Mouse (Mus musculus): ENCODE data around the gene Plpp3. TPM values are rescaled to one million over a fixed set of nuclear protein-coding genes. Genes with fewer than 3 reads are reported as not detected.

Plpp3 gene
- total and polyA plus RNA-seq, 3 experiments: not detected

DNA sequence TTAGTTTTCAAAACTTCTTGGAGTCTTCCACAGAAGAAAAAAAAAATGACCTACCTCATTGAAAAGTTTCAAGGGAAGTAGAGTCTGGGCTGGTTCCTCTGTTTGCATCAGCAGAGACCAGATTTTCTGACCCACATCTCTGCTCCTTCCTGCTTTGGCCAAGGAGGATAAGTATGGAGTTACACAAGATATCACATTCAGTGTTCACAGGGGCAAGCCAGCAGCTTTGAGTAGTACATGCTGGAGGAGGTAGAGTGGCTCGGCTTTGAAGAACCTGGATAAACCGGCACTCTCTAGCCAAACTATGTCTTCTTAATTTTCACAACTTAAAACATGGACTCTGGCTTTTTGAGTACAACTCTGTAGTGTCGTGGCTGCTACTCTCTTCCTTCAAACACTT is 3.9 kb upstream of the Plpp3 start:
- DNase-seq (ENCODE audit: low read depth, low spot score): no peak
- Histone ChIP-seq H3K4me3 (ENCODE audit: control insufficient read depth in 1 of 2, insufficient read depth in 1 of 2, low read depth in 2 of 2, low read length in 2 of 2) (no peak overlapping the region), H3K27ac (ENCODE audit: control insufficient read depth, low read depth, low read length) (no peak overlapping the region), H3K79me2 (ENCODE audit: control insufficient read depth, insufficient read depth, low read length, poor library complexity) (no peaks in the 10 kb centered on the region), H3K27me3 (ENCODE audit: control insufficient read depth in 1 of 2, insufficient read depth in 2 of 2, low read length in 2 of 2) (no peaks in the 10 kb centered on the region), H3K9me3 (replicated peaks; ENCODE audit: insufficient read depth, low read length) (no peaks in the 10 kb centered on the region), H3K4me1 (ENCODE audit: control insufficient read depth in 1 of 2, insufficient read depth in 2 of 2, low read length in 2 of 2) (no peaks in the 10 kb centered on the region), H3K9ac (ENCODE audit: control insufficient read depth, low read depth, low read length, poor library complexity, severe bottlenecking) (no peak overlapping the region), H3K36me3 (ENCODE audit: control insufficient read depth in 1 of 2, insufficient read depth in 2 of 2, low read length in 2 of 2) (no peaks in the 10 kb centered on the region)
- TF ChIP-seq TCF12 (IDR thresholded peaks at IDR 0.05; ENCODE audit: low read depth, low read length) (no peak), NRF1 (IDR thresholded peaks at IDR 0.05; ENCODE audit: insufficient read depth, low read depth, low read length, poor library complexity, severe bottlenecking) (no peak), MYB (IDR thresholded peaks at IDR 0.05; ENCODE audit: low read depth, low read length) (no peak), MXI1 (IDR thresholded peaks at IDR 0.05; ENCODE audit: low read depth, low read length) (no peak), MAX (IDR thresholded peaks at IDR 0.05; ENCODE audit: low read length) (no peak), HCFC1 (IDR thresholded peaks at IDR 0.05; ENCODE audit: low read depth, low read length) (no peak), CHD1 (IDR thresholded peaks at IDR 0.05; ENCODE audit: low read depth, low read length) (no peak)

DNA sequence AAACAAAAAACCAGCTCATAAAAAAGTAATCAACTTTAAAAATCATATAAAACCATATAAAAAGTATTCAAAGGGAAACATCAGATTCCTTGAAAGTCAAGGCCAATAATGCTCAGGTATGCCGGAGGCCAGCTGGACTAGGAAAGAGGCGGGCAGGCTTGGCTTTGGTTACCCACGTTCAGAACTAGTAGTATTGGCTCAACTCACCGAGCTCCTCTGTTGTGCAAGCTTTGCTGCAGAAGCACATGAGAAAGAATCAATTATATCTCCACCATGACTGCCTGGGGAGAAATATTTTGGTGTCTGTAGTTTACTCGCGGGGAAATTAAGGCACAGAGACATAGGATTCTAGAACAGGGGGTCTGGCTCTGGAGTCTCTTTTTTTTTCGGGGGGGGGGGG is 866 bp upstream of the Plpp3 start:
- H3K27ac ChIP-seq (ENCODE audit: control insufficient read depth, low read depth, low read length): no peak overlapping the region
- H3K36me3 ChIP-seq (ENCODE audit: control insufficient read depth in 1 of 2, insufficient read depth in 2 of 2, low read length in 2 of 2): no peaks in the 10 kb centered on the region
- H3K9me3 ChIP-seq (replicated peaks; ENCODE audit: insufficient read depth, low read length): no peaks in the 10 kb centered on the region
- TF ChIP-seq MAFK (IDR thresholded peaks at IDR 0.05; ENCODE audit: borderline replicate concordance, low read depth, low read length) (no peak), MXI1 (IDR thresholded peaks at IDR 0.05; ENCODE audit: low read depth, low read length) (no peak), TAL1 (IDR thresholded peaks at IDR 0.05; ENCODE audit: low read length) (no peak), MYB (IDR thresholded peaks at IDR 0.05; ENCODE audit: low read depth, low read length) (no peak), MEF2A (IDR thresholded peaks at IDR 0.05; ENCODE audit: extremely low read depth, insufficient replicate concordance, low read depth, low read length, poor library complexity, severe bottlenecking) (no peak), NELFE (IDR thresholded peaks at IDR 0.05; ENCODE audit: low read depth, low read length) (no peak), ZC3H11A (IDR thresholded peaks at IDR 0.05; ENCODE audit: low read depth, low read length) (no peak), EP300 (IDR thresholded peaks at IDR 0.05; ENCODE audit: low read depth in 1 of 2, low read length in 2 of 2) (no peak), MAX (IDR thresholded peaks at IDR 0.05; ENCODE audit: low read length) (no peak), CHD2 (IDR thresholded peaks at IDR 0.05; ENCODE audit: low read length) (no peak), USF2 (IDR thresholded peaks at IDR 0.05; ENCODE audit: borderline replicate concordance in 1 of 2, insufficient read depth in 1 of 2, low read depth in 1 of 2, low read length in 2 of 2) (no peak), ZNF384 (IDR thresholded peaks at IDR 0.05; ENCODE audit: low read depth, low read length) (no peak), MAZ (IDR thresholded peaks at IDR 0.05; ENCODE audit: low read depth, low read length) (no peak), POLR2A (IDR thresholded peaks at IDR 0.05; ENCODE audit: control insufficient read depth in 1 of 2, insufficient read depth in 1 of 2, low read depth in 1 of 2, low read length in 2 of 2, poor library complexity in 1 of 2) (no peak), GABPA (IDR thresholded peaks at IDR 0.05; ENCODE audit: low read depth, low read length) (no peak), HCFC1 (IDR thresholded peaks at IDR 0.05; ENCODE audit: low read depth, low read length) (no peak), KAT2A (conservative IDR thresholded peaks at IDR 0.05; ENCODE audit: low read depth, low read length) (no peak), ETS1 (IDR thresholded peaks at IDR 0.05; ENCODE audit: low read depth, low read length) (no peak), TBP (IDR thresholded peaks at IDR 0.05; ENCODE audit: low read depth, low read length) (no peak), RAD21 (IDR thresholded peaks at IDR 0.05; ENCODE audit: low read depth, low read length) (no peak)
- H3K9ac ChIP-seq (ENCODE audit: control insufficient read depth, low read depth, low read length, poor library complexity, severe bottlenecking): no peak overlapping the region
- H3K79me2 ChIP-seq (ENCODE audit: control insufficient read depth, insufficient read depth, low read length, poor library complexity): no peaks in the 10 kb centered on the region
- no peaks in the 10 kb centered on the region for H3K27me3 ChIP-seq (ENCODE audit: control insufficient read depth in 1 of 2, insufficient read depth in 2 of 2, low read length in 2 of 2)
- H3K4me1 ChIP-seq (ENCODE audit: control insufficient read depth in 1 of 2, insufficient read depth in 2 of 2, low read length in 2 of 2): no peaks in the 10 kb centered on the region
- no peak for DNase-seq (ENCODE audit: low read depth, low spot score)
- H3K4me3 ChIP-seq (ENCODE audit: control insufficient read depth in 1 of 2, insufficient read depth in 1 of 2, low read depth in 2 of 2, low read length in 2 of 2): no peak overlapping the region
